Mouse (Mus musculus): ENCODE results near the gene Ctf2.
"Not testable (repeated sequence)": the region's sequence is repeated elsewhere in the genome, so short reads cannot be mapped to it uniquely, and the experiment has no call there.

Gene Ctf2

GRCm38 (mm10) chr7:127714816-127715215 is 17.1 kb downstream of the Ctf2 start:
- DNase-seq (ENCODE audit: low read depth in 1 of 2, low spot score in 2 of 2) = no peak

GRCm38 (mm10) chr7:127712461-127713385 is 19.2 kb downstream of the Ctf2 start, which contains the start of gene Ctf1:
Gene Ctf1, plus strand, starts transcription at chr7:127712736.
- peak; percentile 33 to 41 for DNase-seq (ENCODE audit: low read depth in 1 of 2, low spot score in 2 of 2)

GRCm38 (mm10) chr7:127711456-127711855 is 20.5 kb downstream of the Ctf2 start:
- DNase-seq (ENCODE audit: low read depth in 1 of 2, low spot score in 2 of 2) = no peak

- DNase-seq (ENCODE audit: low read depth in 1 of 2, low spot score in 2 of 2) = no peak
Observed at GRCm38 (mm10) chr7:127711031-127711430, 20.9 kb downstream of the Ctf2 start.

- DNase-seq (ENCODE audit: low read depth in 1 of 2, low spot score in 2 of 2) = no peak
Observed at GRCm38 (mm10) chr7:127709261-127709979, 22.5 kb downstream of the Ctf2 start.

- DNase-seq (ENCODE audit: low read depth in 1 of 2, low spot score in 2 of 2) = peak; percentile 42 to 68
Observed at GRCm38 (mm10) chr7:127708207-127709078, 23.5 kb downstream of the Ctf2 start, which contains the start of gene Bcl7c. Gene Bcl7c, minus strand, starts transcription at chr7:127708933.

- no peak for DNase-seq (ENCODE audit: low read depth in 1 of 2, low spot score in 2 of 2)
Observed at GRCm38 (mm10) chr7:127707957-127708206, 24.1 kb downstream of the Ctf2 start.

- no peak for DNase-seq (ENCODE audit: low read depth in 1 of 2, low spot score in 2 of 2)
Observed at GRCm38 (mm10) chr7:127707045-127707956, 24.7 kb downstream of the Ctf2 start.

GRCm38 (mm10) chr7:127705706-127706105 is 26.3 kb downstream of the Ctf2 start:
- no peak for DNase-seq (ENCODE audit: low read depth in 1 of 2, low spot score in 2 of 2)

- DNase-seq (ENCODE audit: low read depth in 1 of 2, low spot score in 2 of 2) = no peak
Observed at GRCm38 (mm10) chr7:127704598-127704997, 27.4 kb downstream of the Ctf2 start.

- DNase-seq (ENCODE audit: low read depth in 1 of 2, low spot score in 2 of 2) = no peak
Observed at GRCm38 (mm10) chr7:127703561-127704178, 28.3 kb downstream of the Ctf2 start.

- DNase-seq (ENCODE audit: low read depth in 1 of 2, low spot score in 2 of 2) = no peak
Observed at GRCm38 (mm10) chr7:127700712-127701331, 31.1 kb downstream of the Ctf2 start.

- no peak for DNase-seq (ENCODE audit: low read depth in 1 of 2, low spot score in 2 of 2)
Observed at GRCm38 (mm10) chr7:127698986-127699385, 33.0 kb downstream of the Ctf2 start.

GRCm38 (mm10) chr7:127693730-127694129 is 38.2 kb downstream of the Ctf2 start:
- not testable (repeated sequence) for DNase-seq (ENCODE audit: low read depth in 1 of 2, low spot score in 2 of 2)

- DNase-seq (ENCODE audit: low read depth in 1 of 2, low spot score in 2 of 2) = no peak
Observed at GRCm38 (mm10) chr7:127693290-127693689, 38.7 kb downstream of the Ctf2 start.

GRCm38 (mm10) chr7:127691221-127691989 is 40.6 kb downstream of the Ctf2 start:
- no peak for DNase-seq (ENCODE audit: low read depth in 1 of 2, low spot score in 2 of 2)

- DNase-seq (ENCODE audit: low read depth in 1 of 2, low spot score in 2 of 2) = no peak
Observed at GRCm38 (mm10) chr7:127689626-127690280, 42.2 kb downstream of the Ctf2 start.

- DNase-seq (ENCODE audit: low read depth in 1 of 2, low spot score in 2 of 2) = no peak
Observed at GRCm38 (mm10) chr7:127688935-127689334, 43.0 kb downstream of the Ctf2 start.
